Mouse (Mus musculus) monocyte, adult 2 months (primary cell): Measurements from ENCODE around the gene Slc29a1.

Source experiments
- DNase-seq, 2 experiments: peaks; one replicate each; pipeline ENCODE4 v3.0.0; 2022; ENCODE audit warnings: low spot score in 2 of 2, low read depth in 1 of 2

Gene Slc29a1

GRCm38 (mm10) chr17:45572103-45573086, 27.0 kb downstream of the Slc29a1 start:
- DNase-seq: no peak

- DNase-seq: no peak
Measured at GRCm38 (mm10) chr17:45569999-45570398, 29.4 kb downstream of the Slc29a1 start.

DNA sequence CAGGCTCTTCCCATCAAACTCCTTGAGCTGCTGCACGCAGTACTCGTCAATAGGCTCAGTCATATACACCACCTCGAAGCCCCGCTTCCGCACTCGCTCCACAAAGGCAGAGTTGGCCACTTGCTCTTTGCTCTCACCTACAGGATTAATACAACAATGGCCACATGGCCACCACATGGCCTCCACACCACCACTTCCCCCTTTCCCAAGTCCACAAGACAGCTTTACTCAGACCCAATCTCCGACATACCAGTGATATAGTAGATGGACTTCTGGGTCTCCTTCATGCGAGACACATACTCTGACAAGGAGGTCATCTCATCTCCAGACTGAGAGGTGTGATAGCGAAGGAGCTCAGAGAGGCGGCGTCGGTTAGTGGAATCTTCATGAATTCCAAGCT, 30.4 kb downstream of the Slc29a1 start:
- no peak for DNase-seq

DNA sequence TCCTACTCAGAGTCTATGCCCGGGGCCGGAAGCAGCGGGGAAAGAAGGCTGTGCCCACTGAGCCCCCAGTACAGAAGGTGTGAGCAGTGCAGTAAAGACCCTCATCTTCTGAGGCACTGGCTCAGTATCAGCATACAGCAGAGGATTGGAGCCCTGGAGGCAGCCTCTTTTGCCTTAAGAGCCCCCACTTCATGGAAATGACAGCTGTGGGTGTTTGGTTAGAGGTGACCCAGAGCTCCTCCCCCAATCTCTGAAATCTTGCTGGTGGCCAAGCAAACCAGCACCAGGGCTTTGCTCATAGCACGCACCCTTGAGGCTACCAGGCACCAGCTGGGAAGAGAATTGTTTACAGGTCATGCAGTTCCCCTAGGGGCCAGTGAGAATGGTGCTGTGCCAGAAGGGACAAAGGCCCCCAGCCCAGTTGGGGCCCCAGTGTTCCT, 32.2 kb downstream of the Slc29a1 start:
- DNase-seq: no peak

DNA sequence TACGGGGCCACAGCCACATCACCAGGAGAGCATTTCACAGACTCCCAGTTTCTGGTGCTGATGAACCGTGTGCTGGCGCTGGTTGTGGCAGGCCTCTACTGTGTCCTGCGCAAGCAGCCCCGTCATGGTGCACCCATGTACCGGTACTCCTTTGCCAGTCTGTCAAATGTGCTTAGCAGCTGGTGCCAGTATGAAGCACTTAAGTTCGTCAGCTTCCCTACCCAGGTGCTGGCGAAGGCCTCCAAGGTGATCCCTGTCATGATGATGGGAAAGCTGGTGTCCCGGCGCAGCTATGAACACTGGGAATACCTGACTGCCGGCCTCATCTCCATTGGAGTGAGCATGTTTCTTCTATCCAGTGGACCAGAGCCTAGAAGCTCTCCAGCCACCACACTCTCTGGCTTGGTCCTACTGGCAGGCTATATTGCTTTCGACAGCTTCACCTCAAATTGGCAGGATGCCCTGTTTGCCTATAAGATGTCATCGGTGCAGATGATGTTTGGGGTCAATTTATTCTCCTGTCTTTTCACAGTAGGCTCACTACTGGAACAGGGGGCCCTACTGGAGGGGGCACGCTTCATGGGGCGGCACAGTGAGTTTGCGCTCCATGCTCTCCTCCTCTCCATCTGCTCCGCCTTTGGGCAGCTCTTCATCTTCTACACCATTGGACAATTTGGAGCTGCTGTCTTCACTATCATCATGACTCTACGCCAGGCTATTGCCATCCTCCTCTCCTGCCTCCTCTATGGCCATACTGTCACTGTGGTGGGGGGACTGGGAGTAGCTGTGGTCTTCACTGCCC, 32.8 kb downstream of the Slc29a1 start:
- no peak for DNase-seq

GRCm38 (mm10) chr17:45566031-45566359, 33.4 kb downstream of the Slc29a1 start:
- DNase-seq: no peak

DNA sequence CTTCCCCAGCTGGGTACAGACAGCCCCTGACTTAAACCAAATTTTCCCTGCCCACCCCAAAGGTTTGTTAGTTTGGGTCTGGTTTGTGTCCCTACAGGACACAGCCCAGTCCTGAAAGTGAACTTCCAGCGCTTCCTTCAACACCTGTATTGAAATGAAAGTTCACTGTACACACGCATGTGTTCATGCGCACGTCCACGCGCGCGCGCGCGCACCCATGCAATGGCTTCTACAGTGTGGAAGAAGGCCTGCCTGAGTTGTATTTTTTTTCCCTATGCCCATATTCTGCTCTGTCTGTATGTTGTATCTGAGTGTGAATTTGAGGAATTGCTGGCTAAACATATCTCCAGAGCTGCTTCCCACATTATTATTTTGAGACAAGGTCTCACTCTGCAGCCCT, 34.3 kb downstream of the Slc29a1 start:
- no peak for DNase-seq

DNA sequence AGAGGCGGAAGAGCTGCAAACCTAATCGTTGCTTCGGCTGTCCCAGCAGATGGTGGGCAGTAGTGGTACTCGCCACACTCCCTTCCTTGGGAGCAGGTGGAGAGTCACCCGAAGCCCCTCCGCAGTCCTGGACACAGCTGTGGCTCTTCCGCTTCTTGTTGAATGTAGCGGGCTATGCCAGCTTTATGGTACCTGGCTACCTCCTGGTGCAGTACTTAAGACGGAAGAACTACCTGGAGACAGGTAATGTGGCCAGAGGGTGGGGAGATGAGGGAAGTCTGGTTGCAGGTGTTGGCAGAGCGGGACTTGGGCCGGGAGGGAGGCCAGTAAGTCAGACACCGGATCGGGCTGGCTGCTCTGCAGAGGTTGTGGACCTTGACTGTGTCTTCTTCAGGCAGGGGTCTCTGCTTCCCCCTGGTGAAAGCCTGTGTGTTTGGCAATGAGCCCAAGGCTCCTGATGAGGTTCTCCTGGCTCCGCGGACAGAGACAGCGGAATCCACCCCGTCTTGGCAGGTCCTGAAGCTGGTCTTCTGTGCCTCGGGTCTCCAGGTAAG, 34.8 kb downstream of the Slc29a1 start:
- no peak for DNase-seq

- peak; percentile 88 to 91 for DNase-seq
Measured at GRCm38 (mm10) chr17:45563655-45564530, 35.5 kb downstream of the Slc29a1 start, which contains the start of gene Slc35b2. Slc35b2 (plus strand) TSS chr17:45563874.

DNA sequence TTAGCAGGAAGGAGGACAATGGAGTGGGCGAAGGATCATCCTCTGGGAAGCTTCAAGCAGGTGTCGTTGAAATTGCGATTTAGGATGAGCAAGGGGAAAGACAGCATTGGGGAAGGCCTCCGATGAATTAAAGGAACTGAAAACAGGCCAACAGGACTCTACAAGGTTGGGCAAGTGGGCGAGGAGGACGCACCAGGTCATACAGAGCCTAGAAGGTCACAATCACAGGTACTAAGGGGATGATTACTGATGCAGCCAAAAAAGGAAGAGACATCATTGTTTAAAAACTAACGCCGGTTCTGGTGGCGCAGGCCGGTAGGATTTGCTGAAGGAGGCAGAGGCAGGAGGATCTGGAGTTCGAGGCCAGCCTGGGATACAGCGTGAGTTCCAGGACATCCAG, 36.2 kb downstream of the Slc29a1 start:
- DNase-seq: peak in 1 of 2 experiments; percentile 25

GRCm38 (mm10) chr17:45559732-45560525, 39.5 kb downstream of the Slc29a1 start:
- DNase-seq: no peak

- DNase-seq: peak in 1 of 2 experiments; percentile 40
Measured at GRCm38 (mm10) chr17:45557998-45558862, 41.2 kb downstream of the Slc29a1 start.

DNA sequence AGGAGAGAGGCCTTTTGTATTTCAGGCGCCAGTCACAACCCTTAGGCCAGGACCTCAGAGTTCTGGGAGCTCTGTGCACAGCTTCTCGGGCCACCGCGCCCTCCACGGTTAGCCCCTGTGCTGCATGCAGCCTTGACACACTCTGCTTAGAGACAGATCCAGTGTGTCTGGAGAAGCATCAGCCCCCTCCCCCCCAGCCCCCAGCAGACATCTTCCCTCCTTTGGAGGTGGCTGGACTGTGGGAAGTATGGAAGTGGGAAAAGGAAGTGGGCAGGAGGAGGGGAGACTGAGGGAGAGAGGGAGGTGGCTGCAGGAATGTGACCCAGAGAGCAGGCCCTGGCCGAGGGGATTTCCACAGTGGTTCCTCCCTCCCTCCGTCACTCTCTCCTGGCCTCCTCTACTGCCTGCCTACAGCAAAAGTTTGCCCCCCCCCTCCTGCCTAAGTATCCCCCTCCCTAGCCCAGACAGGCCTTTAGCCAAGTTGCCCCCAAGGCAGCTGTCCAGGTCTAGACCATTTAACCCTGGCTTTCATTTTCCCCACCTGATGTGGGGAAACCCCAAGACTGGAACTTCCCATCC, 42.1 kb downstream of the Slc29a1 start:
- peak in 1 of 2 experiments; percentile 49 for DNase-seq

DNA sequence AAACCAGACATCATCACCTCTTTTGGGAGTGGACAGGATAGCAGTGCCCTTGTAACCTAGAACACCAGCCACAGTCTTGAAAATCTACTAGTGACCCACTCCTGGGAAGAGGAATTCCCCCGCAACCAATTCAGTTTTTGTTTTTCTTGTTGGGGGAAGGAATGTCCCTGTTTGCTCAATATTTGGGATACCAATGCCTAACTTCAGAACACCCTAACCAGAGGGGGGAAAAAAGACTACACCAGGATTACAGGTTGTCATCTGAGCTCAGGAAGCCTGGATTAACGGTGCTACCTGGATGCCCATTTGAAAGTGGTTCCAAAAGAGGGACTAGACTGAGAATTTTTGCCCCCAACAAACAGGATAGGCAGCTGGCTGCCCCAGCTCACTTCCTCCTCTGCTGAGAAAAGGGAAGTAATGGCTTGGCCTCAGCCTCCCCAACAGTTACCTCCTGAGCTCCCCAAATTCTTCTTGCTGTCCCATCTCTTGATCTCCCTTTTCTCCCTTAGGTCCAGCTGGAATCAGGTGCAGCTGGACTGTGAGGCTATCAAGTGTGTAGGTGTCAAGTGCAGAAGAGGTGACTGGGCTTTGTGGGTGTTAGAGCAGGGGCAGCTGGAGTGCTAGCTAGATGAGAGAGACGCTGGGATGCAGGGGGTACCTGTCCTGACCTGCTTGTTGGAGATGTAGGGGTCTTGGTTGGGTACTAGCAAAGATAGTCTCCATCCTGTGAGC, 42.7 kb downstream of the Slc29a1 start:
- DNase-seq: peak in 1 of 2 experiments; percentile 55

GRCm38 (mm10) chr17:45556107-45556489, 43.3 kb downstream of the Slc29a1 start:
- peak in 1 of 2 experiments; percentile 16 for DNase-seq

DNA sequence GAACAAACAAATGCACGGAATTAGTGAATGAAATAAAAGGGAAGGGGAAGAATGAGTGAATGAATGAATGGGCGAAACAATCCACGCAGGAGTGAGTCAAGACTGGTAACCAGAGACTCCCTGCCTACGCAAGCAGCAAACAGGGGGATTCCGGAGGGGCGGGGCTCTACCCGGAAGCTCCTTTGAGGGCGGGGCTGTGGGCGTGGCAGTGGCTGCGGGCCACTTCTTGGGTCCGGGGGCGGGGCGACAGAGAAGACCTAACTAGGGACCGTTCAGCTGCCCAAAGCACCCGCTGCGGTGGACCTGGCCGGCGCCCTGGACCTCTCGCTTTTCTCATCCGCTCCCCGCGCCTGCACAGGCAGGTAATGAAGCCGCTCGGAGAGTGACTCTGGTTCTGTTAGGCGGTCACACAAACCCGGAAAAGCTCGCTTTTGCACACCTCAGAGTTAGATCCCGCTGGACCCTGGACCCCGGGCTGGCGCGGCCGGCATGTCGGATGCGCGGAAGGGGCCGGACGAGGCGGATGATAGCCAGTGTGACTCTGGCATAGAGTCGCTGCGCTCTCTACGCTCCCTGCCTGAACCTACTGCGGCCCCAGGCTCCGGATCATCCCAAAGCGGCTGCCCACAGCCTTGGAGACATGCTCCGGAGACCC, 43.8 kb downstream of the Slc29a1 start, which contains the start of gene Nfkbie:
Gene Nfkbie (plus strand): TSS at position 252 of the 655 bp plus-strand sequence.
- DNase-seq: peak; percentile 93 to 99

DNA sequence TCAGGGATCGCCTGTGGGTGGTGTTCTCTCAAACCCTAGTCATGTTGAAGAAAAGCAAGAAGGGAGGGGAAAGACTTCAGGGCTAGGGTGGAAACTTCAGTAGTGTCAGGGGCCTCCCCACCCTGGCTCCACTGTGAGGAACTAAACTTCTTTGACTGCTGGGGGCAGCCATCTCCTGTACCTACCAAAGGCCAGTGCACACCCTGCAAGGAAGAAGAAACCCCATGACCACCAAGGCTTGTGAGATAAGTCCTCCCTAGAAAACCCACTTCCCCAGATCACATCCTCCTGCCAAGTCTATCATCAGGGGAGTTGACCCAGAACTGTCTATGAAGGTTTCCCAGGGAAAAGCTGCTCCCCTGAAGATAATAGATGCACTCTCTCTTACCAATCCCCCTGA, 45.0 kb downstream of the Slc29a1 start:
- peak in 1 of 2 experiments; percentile 15 for DNase-seq
